Mouse (Mus musculus) E14TG2a.4 (cell line): ENCODE results near the gene Camk2g.

Source experiments
- H3K27me3 ChIP-seq: 2 replicates; pipeline ENCODE4 v1.6.1; 2014; ENCODE audit warnings: low read length, control low read depth; ENCODE audit not compliant: insufficient read depth
- H3K36me3 ChIP-seq: 2 replicates; pipeline ENCODE4 v1.6.1; 2014; ENCODE audit warnings: low read length, control low read depth; ENCODE audit not compliant: insufficient read depth
- H3K4me1 ChIP-seq: replicated peaks from 2 replicates; pipeline ENCODE4 v1.6.1; 2014; ENCODE audit warnings: low read depth, low read length, control low read depth
- H3K4me3 ChIP-seq: replicated peaks from 2 replicates; pipeline ENCODE4 v1.5.1; 2014; ENCODE audit warnings: mild to moderate bottlenecking, low read length
- H3K9me3 ChIP-seq: 2 replicates; pipeline ENCODE4 v1.6.1; 2014; ENCODE audit warnings: low read length, control low read depth
- CTCF ChIP-seq: conservative IDR thresholded peaks from 2 replicates; pipeline ENCODE4 v1.5.1; 2014; ENCODE audit warnings: low read length
- NANOG ChIP-seq: IDR thresholded peaks from 2 replicates; pipeline ENCODE4 v1.6.1; 2014; ENCODE audit warnings: borderline replicate concordance, low read length, mixed read lengths
- POU5F1 ChIP-seq: IDR thresholded peaks from 2 replicates; pipeline ENCODE4 v1.6.1; 2014; ENCODE audit warnings: low read length, borderline replicate concordance

The Camk2g gene

GRCm38 (mm10) chr14:20702741-20703381, 91.0 kb downstream of the Camk2g start, which contains the start of gene Chchd1:
Gene Chchd1, plus strand, starts transcription at chr14:20703006.
- Histone ChIP-seq H3K9me3 (no peaks in the 10 kb centered on the region), H3K4me3 (peak within 1 kb of the TSS; percentile 94), H3K4me1 (peaks cover 44% of the 10 kb centered on the region), H3K27me3 (peaks cover 9% of the 10 kb centered on the region), H3K36me3 (peaks cover 51% of the 10 kb centered on the region)
- TF ChIP-seq POU5F1: no peak

GRCm38 (mm10) chr14:20702096-20702740, 91.7 kb downstream of the Camk2g start:
- Histone ChIP-seq H3K4me1 (peaks cover 49% of the 10 kb centered on the region), H3K27me3 (peaks cover 4% of the 10 kb centered on the region; the same call in 1 of the 2 replicates), H3K9me3 (no peaks in the 10 kb centered on the region), H3K4me3 (peak overlapping the region; percentile 94), H3K36me3 (peaks cover 55% of the 10 kb centered on the region)
- no peak for TF ChIP-seq POU5F1
- TF ChIP-seq NANOG: no peak
- TF ChIP-seq CTCF: no peak

- H3K27me3 ChIP-seq: no peaks in the 10 kb centered on the region
- TF ChIP-seq NANOG: no peak
- TF ChIP-seq POU5F1: no peak
- no peak for TF ChIP-seq CTCF
- peaks cover 62% of the 10 kb centered on the region for H3K36me3 ChIP-seq
- peak overlapping the region; percentile 94 for H3K4me3 ChIP-seq
- no peaks in the 10 kb centered on the region for H3K9me3 ChIP-seq
- peaks cover 51% of the 10 kb centered on the region for H3K4me1 ChIP-seq
Observed at GRCm38 (mm10) chr14:20701554-20701953, 92.3 kb downstream of the Camk2g start.

GRCm38 (mm10) chr14:20700362-20700761, 93.5 kb downstream of the Camk2g start:
- Histone ChIP-seq H3K4me1 (peaks cover 60% of the 10 kb centered on the region), H3K4me3 (no peak overlapping the region)
- TF ChIP-seq POU5F1 (no peak), CTCF (no peak), NANOG (no peak)

GRCm38 (mm10) chr14:20698515-20698914, 95.4 kb downstream of the Camk2g start:
- TF ChIP-seq POU5F1 (no peak), NANOG (no peak), CTCF (no peak)
- Histone ChIP-seq H3K36me3 (peaks cover 58% of the 10 kb centered on the region), H3K4me1 (peaks cover 66% of the 10 kb centered on the region), H3K27me3 (no peaks in the 10 kb centered on the region), H3K4me3 (no peak overlapping the region), H3K9me3 (no peaks in the 10 kb centered on the region)

More at GRCm38 (mm10) chr14:20700362-20700761, 93.5 kb downstream of the Camk2g start:
- peaks cover 64% of the 10 kb centered on the region for H3K36me3 ChIP-seq
- H3K9me3 ChIP-seq: no peaks in the 10 kb centered on the region
- no peaks in the 10 kb centered on the region for H3K27me3 ChIP-seq

- no peaks in the 10 kb centered on the region for H3K27me3 ChIP-seq
- peaks cover 73% of the 10 kb centered on the region for H3K36me3 ChIP-seq
- no peaks in the 10 kb centered on the region for H3K9me3 ChIP-seq
- peak overlapping the region; percentile 94; the same call in 1 of the 2 replicates for H3K4me3 ChIP-seq
- TF ChIP-seq POU5F1: no peak
- no peak for TF ChIP-seq CTCF
- TF ChIP-seq NANOG: no peak
- peaks cover 66% of the 10 kb centered on the region for H3K4me1 ChIP-seq
Observed at GRCm38 (mm10) chr14:20696986-20697385, 96.9 kb downstream of the Camk2g start.

- H3K9me3 ChIP-seq: no peaks in the 10 kb centered on the region
- TF ChIP-seq NANOG (no peak), CTCF (no peak), POU5F1 (no peak)
Observed at GRCm38 (mm10) chr14:20695761-20696520, 97.9 kb downstream of the Camk2g start.

GRCm38 (mm10) chr14:20694884-20695760, 98.8 kb downstream of the Camk2g start, which contains the start of gene Fut11:
Gene Fut11, plus strand, starts transcription at chr14:20694968.
- no peak for TF ChIP-seq POU5F1
- no peak for TF ChIP-seq NANOG
- TF ChIP-seq CTCF: no peak
- Histone ChIP-seq H3K4me1 (peaks cover 47% of the 10 kb centered on the region), H3K9me3 (no peaks in the 10 kb centered on the region), H3K36me3 (peaks cover 83% of the 10 kb centered on the region), H3K27me3 (no peaks in the 10 kb centered on the region), H3K4me3 (peak within 1 kb of the TSS; percentile 94)

More at GRCm38 (mm10) chr14:20695761-20696520, 97.9 kb downstream of the Camk2g start:
- peak overlapping the region; percentile 94 for H3K4me3 ChIP-seq
- H3K36me3 ChIP-seq: peaks cover 83% of the 10 kb centered on the region
- peaks cover 56% of the 10 kb centered on the region for H3K4me1 ChIP-seq
- H3K27me3 ChIP-seq: no peaks in the 10 kb centered on the region
